Mouse (Mus musculus): ENCODE measurements around the gene Cbx5. TPM values are rescaled to one million over a fixed set of nuclear protein-coding genes. Genes with fewer than 3 reads are reported as not detected.
"Not testable (repeated sequence)": the region's sequence is repeated elsewhere in the genome, so short reads cannot be mapped to it uniquely, and the experiment has no call there.

Gene Cbx5
- polyA plus RNA-seq, 1 experiment from 2014 or later: 127 TPM

DNA sequence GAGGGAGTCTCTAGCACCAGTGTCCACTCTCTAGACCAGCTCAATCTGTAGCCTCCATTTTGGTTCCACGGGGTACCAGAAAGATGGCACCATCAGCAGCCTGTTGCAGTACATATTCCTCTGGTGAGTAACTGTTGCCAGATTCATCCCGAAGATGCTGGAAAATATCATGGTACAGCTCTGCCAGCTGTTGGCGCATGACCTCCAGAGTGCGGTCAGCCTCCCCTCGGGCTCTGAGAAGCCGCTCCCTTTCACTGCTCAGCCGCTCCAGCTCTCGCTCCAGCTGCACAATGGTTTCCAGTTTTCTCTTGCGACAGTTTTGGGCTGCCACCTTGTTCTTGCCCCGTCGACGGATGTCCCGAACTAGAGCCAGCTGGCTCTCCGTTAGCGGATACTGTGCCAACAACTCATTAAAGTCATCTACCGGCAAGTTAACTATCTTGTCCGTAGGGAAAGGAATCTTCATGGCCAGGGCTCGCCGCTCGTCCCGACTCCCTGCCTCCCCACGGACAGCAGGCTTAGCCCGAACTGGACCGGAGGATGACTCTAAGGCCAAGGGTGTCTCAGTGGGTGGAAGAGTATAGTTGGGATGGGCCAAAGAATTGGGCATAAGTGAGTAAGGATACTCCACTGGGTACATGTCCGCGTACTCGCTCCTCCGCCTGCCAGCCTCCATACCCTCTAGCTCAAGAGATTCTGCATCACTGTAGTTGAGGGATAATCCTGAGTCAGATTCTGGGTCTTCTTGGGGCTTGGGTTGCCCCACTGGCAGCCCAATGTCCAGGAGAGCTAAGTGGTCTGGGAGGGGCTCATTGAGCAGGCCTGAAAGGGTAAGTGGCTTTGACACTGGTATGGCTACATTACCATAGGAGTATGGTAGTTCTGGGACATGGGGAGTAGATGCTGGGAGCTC, 9.0 kb upstream of the Cbx5 start:
- WGBS: 74% methylated on average over 28 of the region's 28 CpGs
- Histone ChIP-seq H3K4me3 (no peak overlapping the region), H3K9ac (no peak overlapping the region), H3K4me2 (no peak overlapping the region), H3K27ac (replicated peaks) (no peak overlapping the region), H3K36me3 (peaks cover 50% of the 10 kb centered on the region), H3K9me3 (no peaks in the 10 kb centered on the region), H3K27me3 (no peaks in the 10 kb centered on the region), H3K4me1 (replicated peaks) (peaks cover 11% of the 10 kb centered on the region)
- peak; percentile 32; the same call in 1 of the 2 replicates for ATAC-seq (ENCODE audit: low FRiP score, low read depth)

DNA sequence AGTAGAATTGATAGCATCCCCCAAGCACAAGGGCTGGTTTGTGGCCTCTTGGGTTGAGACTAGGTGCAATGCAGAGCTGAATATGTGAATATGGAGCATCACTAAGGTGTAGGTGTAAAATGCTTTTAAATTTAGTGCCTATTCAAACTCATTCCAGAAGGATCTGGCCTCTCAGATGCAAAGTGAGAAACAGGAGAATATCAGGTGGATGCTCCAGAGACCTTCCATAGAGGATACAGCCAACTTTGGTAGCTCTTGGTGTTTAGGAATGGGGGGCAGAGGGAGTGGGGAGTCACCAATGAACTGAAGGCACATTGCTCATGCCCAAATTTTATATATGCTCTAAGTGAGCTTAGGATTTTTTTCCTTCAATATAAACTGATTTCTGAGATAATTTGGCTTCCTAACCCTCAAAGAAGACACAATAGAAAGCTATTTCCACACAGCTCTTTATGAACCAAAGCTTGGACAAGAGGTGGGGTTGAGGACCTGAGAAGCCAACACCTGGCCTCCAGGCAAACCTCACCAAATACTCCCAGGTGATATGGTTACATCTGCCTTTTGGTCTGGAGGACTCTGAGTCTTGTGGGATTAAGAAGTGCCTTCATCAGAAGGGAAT, 8.3 kb upstream of the Cbx5 start:
- no peak overlapping the region for H3K4me2 ChIP-seq
- peaks cover 56% of the 10 kb centered on the region for H3K36me3 ChIP-seq
- no peak overlapping the region for H3K27ac ChIP-seq (replicated peaks)
- no peak overlapping the region for H3K9ac ChIP-seq
- peaks cover 18% of the 10 kb centered on the region for H3K4me1 ChIP-seq (replicated peaks)
- H3K4me3 ChIP-seq: no peak overlapping the region
- no peaks in the 10 kb centered on the region for H3K9me3 ChIP-seq
- H3K27me3 ChIP-seq: no peaks in the 10 kb centered on the region
- no peak for ATAC-seq (ENCODE audit: low FRiP score, low read depth)

DNA sequence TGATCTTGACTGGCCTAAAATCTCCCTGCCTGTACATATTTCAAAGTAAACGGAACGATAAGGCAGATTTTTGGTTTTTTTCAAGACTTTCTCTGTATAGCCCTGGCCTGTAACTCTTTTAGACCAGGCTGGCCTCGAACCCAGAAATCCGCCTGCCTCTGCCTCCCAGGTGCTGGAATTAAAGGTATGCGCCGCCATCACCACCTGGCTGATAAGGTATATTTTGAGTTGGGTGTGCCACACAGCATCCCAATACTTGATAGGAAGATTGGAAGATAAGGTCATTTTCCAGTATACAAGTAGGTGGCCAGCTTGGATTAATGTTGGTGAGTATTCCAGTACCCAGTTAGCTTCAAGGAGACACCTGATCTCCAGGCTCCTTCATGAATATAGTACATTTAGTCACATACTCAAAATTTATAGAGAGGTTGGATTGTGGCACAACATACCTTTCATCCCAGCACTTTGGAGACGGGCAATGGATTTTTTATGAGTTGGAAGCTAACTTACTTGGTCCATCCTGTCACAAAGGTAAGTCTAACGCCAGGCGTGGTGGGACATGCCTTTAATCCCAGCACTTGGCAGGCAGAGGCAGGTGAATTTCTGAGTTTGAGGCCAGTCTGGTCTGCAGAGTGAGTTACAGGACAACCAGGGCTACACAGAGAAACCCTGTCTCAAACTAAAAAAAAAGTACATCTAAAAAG, 7.6 kb upstream of the Cbx5 start:
- 90% methylated on average over 9 of the region's 9 CpGs for WGBS
- Histone ChIP-seq H3K4me1 (replicated peaks) (peaks cover 25% of the 10 kb centered on the region), H3K27me3 (no peaks in the 10 kb centered on the region), H3K9me3 (no peaks in the 10 kb centered on the region), H3K9ac (no peak overlapping the region), H3K36me3 (peaks cover 63% of the 10 kb centered on the region), H3K4me2 (no peak overlapping the region), H3K4me3 (no peak overlapping the region), H3K27ac (replicated peaks) (no peak overlapping the region)
- no peak for ATAC-seq (ENCODE audit: low FRiP score, low read depth)

DNA sequence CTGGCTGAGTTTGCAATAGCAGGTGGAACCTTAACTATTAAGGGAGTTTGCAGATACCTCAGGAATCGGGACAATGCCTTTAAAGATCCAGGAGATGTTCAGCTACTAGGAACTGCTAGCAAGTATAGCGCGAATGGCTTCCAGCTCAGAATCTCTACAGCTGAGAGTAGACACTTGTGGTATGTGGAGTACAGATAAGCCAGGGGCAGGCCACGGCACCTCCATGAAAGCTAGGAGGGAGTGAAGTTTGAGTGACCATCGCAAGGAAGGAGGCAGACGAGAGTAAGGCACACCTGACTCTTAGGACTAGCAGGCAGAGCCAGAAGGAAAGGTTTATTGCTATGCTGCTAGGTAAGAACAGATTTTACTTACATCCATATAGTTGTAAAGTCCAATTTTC, 6.0 kb upstream of the Cbx5 start:
- peaks cover 66% of the 10 kb centered on the region for H3K36me3 ChIP-seq
- 85% methylated on average over 6 of the region's 6 CpGs for WGBS
- no peaks in the 10 kb centered on the region for H3K9me3 ChIP-seq
- no peak for ATAC-seq (ENCODE audit: low FRiP score, low read depth)
- H3K4me1 ChIP-seq (replicated peaks): peaks cover 36% of the 10 kb centered on the region
- H3K27me3 ChIP-seq: no peaks in the 10 kb centered on the region
- no peak overlapping the region for H3K9ac ChIP-seq
- H3K4me3 ChIP-seq: no peak overlapping the region
- H3K27ac ChIP-seq (replicated peaks): no peak overlapping the region
- no peak overlapping the region for H3K4me2 ChIP-seq

DNA sequence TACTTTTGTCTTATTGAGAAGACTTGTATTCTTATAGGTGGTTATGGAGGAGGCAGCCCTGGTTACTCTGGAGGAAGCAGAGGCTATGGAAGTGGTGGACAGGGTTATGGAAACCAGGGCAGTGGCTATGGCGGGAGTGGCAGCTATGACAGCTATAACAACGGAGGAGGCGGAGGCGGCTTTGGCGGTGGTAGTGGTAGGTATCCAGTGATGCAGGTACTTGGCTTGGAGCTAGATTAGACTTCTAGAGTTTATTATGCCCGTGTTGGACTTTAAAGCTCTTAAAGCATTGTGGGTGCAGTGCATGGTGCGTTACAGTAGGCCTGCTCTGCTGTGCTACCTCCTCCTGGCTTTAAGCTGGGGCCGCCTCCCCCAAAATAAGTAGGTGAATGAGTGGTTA, 3.3 kb upstream of the Cbx5 start:
- 75% methylated on average over 8 of the region's 8 CpGs for WGBS
- ATAC-seq (ENCODE audit: low FRiP score, low read depth): no peak
- H3K4me3 ChIP-seq: peak overlapping the region; percentile 84
- H3K36me3 ChIP-seq: peaks cover 50% of the 10 kb centered on the region
- H3K9ac ChIP-seq: 0 out of 2 replicates have a peak overlapping the region, but pooled peaks have one; percentile 22
- H3K9me3 ChIP-seq: no peaks in the 10 kb centered on the region
- H3K4me1 ChIP-seq (replicated peaks): peaks cover 48% of the 10 kb centered on the region
- H3K27ac ChIP-seq (replicated peaks): no peak overlapping the region
- no peaks in the 10 kb centered on the region for H3K27me3 ChIP-seq
- H3K4me2 ChIP-seq: peak overlapping the region; percentile 82

DNA sequence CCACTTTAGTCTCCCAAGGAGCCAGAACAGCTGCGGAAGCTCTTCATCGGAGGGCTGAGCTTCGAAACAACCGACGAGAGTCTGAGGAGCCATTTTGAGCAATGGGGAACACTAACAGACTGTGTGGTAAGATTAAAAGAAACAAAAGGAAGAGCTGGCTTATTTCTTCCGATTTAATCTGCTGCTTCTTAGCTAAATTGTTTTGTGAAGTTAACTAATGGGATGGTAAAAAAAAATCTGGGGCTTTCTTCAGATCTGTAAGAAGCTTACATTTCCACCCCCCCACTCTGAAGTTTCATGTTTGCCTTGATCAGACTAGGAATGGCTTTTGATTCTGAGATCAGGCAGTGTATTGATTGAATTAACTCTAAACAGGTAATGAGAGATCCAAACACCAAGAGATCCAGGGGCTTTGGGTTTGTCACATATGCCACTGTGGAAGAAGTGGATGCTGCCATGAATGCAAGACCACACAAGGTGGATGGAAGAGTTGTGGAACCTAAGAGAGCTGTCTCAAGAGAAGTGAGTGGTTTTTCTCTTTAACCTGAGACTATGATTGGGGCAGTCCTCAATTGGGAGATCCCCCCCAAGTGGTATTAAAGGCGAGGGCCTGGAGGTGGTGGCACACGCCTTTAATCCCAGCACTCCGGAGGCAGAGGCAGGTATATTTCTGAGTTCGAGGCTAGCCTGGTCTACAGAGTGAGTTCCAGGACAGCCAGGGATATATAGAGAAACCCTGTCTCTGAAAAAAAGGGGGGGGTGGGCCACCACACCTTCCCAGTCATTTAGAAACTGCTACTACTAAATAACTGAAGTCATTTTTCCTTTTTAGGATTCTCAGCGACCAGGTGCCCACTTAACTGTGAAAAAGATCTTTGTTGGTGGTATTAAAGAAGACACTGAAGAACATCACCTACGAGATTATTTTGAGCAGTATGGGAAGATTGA, 1.7 kb upstream of the Cbx5 start:
- peak overlapping the region; percentile 84 for H3K4me3 ChIP-seq
- H3K9me3 ChIP-seq; H3K27me3 ChIP-seq; ATAC-seq (ENCODE audit: low FRiP score, low read depth): not testable (repeated sequence)
- H3K36me3 ChIP-seq: peaks cover 34% of the 10 kb centered on the region
- H3K27ac ChIP-seq (replicated peaks): peak overlapping the region; percentile 97
- H3K9ac ChIP-seq: peak overlapping the region; percentile 83
- H3K4me1 ChIP-seq (replicated peaks): peaks cover 60% of the 10 kb centered on the region
- 11% methylated on average over 12 of the region's 12 CpGs for WGBS
- peak overlapping the region; percentile 82 for H3K4me2 ChIP-seq

DNA sequence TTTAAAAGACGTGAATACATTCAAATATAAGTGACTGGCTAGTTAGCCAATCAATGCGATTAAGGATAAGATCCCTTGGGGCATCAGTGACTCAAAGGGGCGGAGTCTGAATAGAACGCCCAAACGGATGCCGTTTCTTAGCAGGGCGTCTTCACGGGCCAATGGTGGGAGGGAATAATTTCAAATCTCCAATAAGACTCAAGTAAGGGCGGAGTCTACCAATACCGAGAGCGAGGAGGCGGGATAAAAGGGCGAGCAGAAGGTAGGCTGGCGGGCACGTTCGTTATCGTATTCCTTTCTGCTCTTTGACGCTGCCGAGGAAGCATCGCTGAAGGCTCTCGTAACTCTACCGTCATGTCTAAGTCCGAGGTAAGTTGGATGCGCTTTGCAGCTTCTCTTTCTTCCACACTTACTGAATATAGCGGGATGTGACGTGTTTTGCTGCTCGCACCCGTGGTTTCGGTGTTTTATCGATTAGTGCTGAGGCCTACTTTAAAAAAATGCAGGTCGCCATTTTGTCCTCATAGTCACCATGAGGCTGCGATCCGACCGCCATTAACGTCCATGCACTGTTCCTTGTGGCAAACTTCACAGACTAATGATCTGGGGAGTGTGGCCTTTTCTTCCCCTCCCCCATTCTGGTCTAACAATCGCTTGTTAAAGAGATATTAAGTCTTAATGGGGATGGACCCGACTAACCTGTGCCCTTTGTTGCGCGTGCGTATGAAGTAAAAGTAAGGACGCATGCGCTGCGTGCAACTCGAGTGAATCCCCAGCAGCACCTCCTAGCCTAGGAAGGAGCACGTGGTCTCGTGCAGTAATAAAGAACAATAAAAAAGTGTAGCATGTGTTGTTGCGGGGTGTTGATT, 778 bp upstream of the Cbx5 start, which contains the start of gene Hnrnpa1:
Hnrnpa1 (plus strand) TSS at position 273 of the 869 bp plus-strand sequence.
- WGBS: under 1% methylated on average over 47 of the region's 47 CpGs
- H3K4me1 ChIP-seq (replicated peaks): peaks cover 58% of the 10 kb centered on the region
- H3K27ac ChIP-seq (replicated peaks): peak within 1 kb of the TSS; percentile 97
- peak; percentile 93 for ATAC-seq (ENCODE audit: low FRiP score, low read depth)
- H3K9me3 ChIP-seq: no peaks in the 10 kb centered on the region
- H3K4me3 ChIP-seq: peak within 1 kb of the TSS; percentile 84
- H3K4me2 ChIP-seq: peak within 1 kb of the TSS; percentile 82
- no peaks in the 10 kb centered on the region for H3K27me3 ChIP-seq
- peaks cover 27% of the 10 kb centered on the region for H3K36me3 ChIP-seq
- H3K9ac ChIP-seq: peak within 1 kb of the TSS; percentile 83

DNA sequence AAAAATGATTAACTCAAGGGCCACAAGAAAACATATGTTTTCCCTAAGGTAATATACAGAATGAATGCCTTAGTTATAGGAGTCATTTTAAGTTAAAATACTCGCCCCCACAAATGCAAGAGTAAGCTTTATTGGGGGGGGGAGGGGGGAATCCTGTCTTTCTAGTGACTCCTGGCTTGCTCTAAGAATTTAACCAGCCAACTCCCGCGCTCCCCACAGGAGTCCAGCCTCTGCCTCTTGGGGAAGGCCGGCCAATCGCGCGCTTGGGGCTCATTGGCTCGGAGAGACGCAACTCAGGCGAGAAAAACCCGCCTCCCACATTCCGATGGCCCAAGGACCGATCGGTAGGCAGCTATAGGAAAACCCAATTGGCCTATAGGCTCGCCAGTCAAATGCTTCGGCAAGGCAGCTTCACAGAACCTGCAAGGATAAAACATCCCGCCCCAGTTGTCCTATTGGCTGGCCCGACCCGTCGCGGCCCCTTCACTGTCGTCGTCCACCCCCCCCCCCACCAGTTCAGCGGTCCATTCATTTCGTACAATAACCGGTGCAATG, 409 bp downstream of the Cbx5 start:
- peak overlapping the region; percentile 84 for H3K4me3 ChIP-seq
- H3K9ac ChIP-seq: peak overlapping the region; percentile 57
- peak; percentile 90 for ATAC-seq (ENCODE audit: low FRiP score, low read depth)
- peak overlapping the region; percentile 78 for H3K4me2 ChIP-seq
- peaks cover 27% of the 10 kb centered on the region for H3K36me3 ChIP-seq
- peak overlapping the region; percentile 97 for H3K27ac ChIP-seq (replicated peaks)
- under 1% methylated on average over 26 of the region's 26 CpGs for WGBS
- no peaks in the 10 kb centered on the region for H3K27me3 ChIP-seq
- H3K4me1 ChIP-seq (replicated peaks): peaks cover 54% of the 10 kb centered on the region
- no peaks in the 10 kb centered on the region for H3K9me3 ChIP-seq

DNA sequence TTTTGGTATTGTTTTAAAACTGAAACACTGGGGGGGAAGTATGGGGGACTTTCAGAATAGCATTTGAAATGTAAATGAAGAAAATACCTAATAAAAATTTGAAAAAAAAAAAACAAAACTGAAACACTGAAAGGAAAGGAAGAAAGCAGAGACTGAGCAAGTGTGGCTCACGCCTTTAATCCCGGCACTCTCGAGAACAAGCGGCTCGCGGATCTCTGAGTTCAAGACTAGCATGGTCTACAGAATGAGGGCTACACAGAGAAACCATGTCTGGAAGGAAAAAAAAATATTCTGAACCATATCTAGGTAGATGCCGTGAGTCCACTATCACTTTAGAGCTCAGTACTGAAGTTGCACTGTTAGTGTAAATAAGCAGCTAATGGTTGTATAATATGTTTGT, 2.3 kb downstream of the Cbx5 start:
- H3K9me3 ChIP-seq: no peaks in the 10 kb centered on the region
- no peak overlapping the region for H3K4me2 ChIP-seq
- no peak for ATAC-seq (ENCODE audit: low FRiP score, low read depth)
- H3K4me1 ChIP-seq (replicated peaks): peaks cover 36% of the 10 kb centered on the region
- 94% methylated on average over 7 of the region's 7 CpGs for WGBS
- H3K9ac ChIP-seq: no peak overlapping the region
- no peak overlapping the region for H3K4me3 ChIP-seq
- no peak overlapping the region for H3K27ac ChIP-seq (replicated peaks)
- H3K36me3 ChIP-seq: peaks cover 11% of the 10 kb centered on the region
- H3K27me3 ChIP-seq: no peaks in the 10 kb centered on the region

DNA sequence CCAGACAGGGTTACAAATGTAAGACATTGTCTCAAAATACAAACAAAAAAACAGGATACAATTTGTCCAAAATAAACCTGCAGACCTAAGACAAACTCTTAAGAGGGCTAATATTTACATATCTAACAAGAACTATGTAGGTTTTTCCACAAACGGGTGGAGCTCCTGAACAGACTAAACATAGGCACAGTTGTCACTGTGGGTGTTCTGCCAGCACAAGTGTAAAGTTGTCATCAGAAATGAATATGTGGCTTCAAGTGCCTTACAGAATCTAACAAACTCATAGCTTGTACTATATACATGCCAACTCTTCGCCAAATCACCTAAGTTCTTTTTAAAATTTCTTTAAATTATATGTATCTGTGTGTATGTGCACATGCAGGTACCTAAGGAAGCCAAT, 6.5 kb downstream of the Cbx5 start:
- Histone ChIP-seq H3K27ac (replicated peaks) (no peak overlapping the region), H3K9ac (no peak overlapping the region), H3K27me3 (no peaks in the 10 kb centered on the region), H3K9me3 (no peaks in the 10 kb centered on the region), H3K4me1 (replicated peaks) (peaks cover 14% of the 10 kb centered on the region), H3K4me3 (no peak overlapping the region), H3K36me3 (peaks cover 7% of the 10 kb centered on the region; the same call in 1 of the 2 replicates), H3K4me2 (no peak overlapping the region)
- no peak for ATAC-seq (ENCODE audit: low FRiP score, low read depth)
- WGBS: 90% methylated on average over 2 of the region's 2 CpGs
